Mouse (Mus musculus) heart, adult 8-10 months (tissue): ENCODE data around the gene Bphl. TPM values are rescaled to one million over a fixed set of nuclear protein-coding genes. Genes with fewer than 3 reads are reported as not detected.
A peak's percentile ranks its signal among the peaks of the same experiment; 100 is the strongest.
"Not testable (repeated sequence)": the region's sequence is repeated elsewhere in the genome, so short reads cannot be mapped to it uniquely, and the experiment has no call there.

ENCODE experiments used
- DNase-seq: peaks from one replicate; pipeline ENCODE4 v3.0.0; 2022; ENCODE audit warnings: low spot score
- total RNA-seq, 4 experiments: library from RNA; stranded (reverse); gene quantifications; 2 replicates each; pipeline ENCODE4 v1.2.4; 2022

The Bphl gene
- total RNA-seq, 4 experiments from 2014 or later = 39.1 to 47.7 (median 43.9) TPM

DNA sequence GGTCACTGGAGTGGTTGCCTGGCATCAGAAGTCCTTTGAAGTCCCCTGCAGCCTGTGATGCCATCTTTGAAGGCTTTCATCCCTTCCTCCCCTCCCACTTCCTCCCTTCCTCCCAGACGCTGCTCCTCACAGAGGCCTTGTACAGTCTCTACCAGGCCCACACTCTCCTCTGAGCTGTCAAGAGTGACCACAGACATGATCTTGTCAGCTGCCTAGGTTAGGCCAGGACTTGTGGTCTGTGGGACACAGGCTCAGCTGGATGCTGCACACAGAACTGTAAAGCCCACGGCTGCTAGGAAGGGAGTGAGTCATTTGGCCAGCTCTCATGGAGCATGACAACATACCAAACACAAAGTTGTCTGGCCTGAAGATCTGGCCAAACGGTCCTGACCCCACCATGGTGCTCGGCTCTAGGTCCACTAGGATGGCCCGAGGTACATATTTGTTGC, 50.8 kb downstream of the Bphl start:
- not testable (repeated sequence) for DNase-seq

DNA sequence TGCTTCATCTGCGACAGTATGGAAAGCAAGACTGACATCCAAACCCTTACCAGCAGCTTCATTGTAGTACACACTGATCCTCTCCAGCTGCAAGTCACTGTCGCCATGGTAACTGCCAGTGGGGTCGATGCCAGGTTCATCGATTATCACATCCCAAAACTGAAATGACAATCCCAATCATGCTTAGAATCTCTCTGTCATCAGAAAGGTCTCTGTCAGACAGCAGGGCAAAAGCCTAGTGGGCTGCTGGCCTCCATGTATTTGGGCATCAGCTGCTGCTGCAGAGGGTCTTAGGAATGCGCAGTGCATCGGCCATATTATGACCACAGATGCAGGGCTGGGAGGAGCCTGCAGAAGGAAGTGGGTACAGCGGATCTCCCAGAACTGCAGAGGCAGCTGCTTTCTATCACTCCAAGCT, 51.5 kb downstream of the Bphl start:
- DNase-seq = no peak

DNA sequence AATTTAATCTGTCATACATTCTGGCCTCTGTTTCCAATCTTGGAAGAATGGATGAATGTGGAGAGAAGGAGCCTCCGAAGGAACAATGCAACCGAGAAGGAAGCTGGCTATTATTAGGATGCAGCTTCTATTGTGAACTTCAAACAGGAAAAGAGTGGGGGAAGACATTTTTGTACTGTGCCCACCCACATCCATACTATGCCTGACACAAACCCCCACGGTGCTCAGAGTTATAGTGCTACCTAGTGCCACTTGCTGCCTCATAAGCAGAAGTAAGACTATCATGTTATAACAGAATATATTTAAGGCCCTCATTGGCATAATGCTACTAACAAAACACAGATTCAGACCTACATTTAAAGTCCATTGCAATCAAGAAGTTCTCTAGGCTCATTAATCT, 52.0 kb downstream of the Bphl start:
- DNase-seq = no peak

DNA sequence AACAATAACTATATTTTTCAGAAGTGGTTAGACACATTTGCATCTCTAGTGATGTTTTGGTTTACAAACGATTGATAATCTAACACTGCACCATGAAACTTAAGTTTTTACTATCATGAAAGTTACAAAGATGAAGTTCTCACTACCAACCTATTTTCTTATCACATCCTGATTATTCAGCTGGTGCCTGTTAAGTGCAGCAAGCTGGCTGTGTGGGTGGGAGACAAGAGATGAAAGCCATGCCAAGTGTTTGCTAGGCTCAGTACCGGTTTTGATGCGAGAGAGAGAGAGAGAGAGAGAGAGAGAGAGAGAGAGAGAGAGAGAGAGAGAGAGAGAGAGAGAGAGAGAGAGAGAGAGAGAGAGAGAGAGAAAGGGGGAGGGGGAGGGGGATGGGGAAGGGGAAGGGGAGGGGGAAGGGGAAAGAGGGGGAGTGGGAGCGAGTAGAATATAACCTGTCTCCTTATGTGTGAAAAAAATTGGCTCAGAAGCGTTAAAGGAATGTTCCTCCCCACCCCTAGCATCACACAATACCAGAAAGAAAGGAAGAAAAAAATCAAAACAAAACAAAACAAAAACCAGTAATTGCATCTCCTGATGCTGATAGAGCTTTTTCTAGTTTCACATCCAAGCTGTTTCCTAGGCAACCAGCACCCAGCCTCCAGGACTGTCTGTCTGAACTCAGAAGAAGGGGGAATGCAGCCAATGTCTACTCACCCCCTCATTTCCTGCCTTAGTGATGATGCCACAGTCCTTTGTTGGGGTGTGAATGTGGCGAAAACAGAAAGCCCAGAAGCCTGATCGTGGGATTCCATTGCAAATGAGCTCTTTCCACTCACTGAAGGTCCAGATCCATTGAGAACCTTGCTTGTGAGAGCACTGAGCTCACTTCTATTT, 58.4 kb downstream of the Bphl start:
- peak; percentile 69 for DNase-seq

DNA sequence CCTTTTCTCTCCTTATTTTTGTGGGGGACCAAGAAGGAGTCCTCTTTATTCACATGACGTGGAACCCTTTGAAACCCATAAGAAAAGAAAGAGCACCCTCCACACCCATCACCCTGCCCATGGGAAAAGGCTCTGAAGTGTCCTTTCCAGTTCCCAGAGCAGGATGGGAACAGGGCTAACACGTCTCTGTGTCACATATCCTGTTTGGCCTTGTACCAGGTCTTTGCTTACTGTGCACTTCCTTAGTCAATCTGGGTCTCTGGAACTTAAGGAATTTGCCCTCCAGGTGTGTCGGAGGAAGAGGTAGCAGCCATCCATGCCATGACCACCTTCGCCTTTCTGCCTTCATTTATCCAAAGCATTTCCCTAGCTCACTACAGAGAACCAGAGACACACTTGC, 59.1 kb downstream of the Bphl start:
- DNase-seq = peak; percentile 76

DNA sequence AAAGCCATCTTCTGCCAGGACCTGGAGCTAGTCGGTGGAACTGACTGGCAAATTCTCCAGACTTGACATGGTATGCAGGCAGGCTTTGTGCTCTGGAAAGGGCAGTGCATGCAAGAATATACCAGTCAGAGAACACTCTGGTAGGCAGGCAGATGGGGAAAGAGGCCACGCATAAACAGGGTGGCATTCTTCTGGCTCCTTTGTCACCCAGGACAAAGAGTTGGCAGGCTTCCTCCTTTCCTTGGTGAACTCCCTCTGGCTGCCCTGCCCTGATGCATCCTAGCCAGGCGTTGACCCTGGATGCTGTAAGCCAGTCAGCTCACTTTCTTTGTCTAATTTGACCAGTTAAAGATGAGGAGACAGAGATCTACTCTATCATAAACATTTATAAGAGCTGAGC, 59.7 kb downstream of the Bphl start:
- DNase-seq = no peak

DNA sequence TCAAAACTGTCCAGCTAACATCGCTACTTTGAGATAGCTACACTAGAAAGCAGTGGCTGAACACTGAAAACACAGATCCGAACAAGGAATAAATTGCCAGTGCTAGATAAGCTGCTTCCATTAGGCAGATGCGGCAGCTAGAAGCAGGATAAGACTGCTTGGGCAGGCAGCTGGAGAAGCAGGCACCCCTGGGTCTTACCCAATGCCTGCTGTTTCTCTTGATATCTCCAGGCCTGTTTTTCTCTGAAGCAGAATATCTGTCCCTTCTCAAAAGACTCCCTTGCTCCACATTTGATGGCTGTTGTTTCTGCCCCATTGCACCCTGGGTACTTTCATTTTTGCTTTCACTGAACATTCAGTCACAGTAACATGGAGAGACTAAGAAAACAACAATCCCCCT, 63.3 kb downstream of the Bphl start:
- no peak for DNase-seq

DNA sequence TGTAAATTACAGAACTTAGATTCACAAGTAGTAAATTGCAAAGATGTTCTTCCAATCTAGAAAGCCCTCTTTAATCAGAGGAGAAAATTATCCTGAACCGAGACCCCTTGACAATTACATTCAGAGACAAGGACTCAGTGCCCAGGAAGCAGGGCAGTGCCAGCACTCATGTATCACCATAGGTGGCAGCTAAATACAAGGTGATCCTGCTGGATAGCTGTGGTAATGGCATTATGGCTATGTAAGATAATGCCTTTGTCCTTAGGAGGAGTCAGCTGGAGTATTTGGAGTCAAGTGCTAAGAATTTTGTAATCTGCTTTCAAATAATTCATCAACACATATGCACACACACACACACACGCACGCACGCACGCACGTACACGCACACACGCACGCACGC, 63.9 kb downstream of the Bphl start:
- no peak for DNase-seq

DNA sequence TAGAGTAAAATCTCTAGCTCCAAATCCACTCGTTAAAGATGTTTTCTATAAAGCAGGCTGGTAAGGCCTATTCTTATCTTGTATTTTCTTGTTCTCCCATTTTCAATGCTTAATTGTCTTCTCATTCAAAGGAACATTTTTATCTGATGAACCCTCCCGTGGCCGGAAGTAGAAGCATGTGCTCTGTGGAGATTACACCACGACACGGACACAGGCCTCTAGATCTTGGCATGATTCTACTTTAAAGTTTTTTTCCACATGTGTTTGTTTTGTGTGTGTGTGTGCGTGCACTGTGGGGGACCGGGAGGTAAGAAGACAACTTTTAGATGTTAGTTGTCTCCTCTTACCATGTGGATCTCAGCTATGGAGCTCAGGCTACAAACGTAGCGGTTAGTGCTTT, 64.5 kb downstream of the Bphl start:
- DNase-seq = peak; percentile 57

DNA sequence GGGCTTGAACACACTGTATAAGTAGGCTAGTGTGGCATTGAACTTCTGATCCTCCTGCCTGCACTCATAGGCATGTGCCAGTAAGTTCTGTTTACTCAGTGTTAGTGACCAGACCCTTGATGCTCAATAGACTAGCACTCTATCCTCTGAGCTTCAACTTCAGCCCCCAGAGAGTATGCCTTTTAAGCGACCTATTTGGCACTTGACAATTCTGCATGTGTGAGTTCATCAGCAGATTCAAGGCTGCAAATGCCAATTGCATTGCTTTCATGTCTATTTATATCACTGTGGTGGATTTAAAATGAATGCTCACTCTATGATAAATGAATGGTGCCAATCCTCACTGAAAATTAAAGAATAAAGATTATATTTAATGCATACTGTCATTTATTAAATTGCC, 68.0 kb downstream of the Bphl start:
- peak; percentile 53 for DNase-seq

DNA sequence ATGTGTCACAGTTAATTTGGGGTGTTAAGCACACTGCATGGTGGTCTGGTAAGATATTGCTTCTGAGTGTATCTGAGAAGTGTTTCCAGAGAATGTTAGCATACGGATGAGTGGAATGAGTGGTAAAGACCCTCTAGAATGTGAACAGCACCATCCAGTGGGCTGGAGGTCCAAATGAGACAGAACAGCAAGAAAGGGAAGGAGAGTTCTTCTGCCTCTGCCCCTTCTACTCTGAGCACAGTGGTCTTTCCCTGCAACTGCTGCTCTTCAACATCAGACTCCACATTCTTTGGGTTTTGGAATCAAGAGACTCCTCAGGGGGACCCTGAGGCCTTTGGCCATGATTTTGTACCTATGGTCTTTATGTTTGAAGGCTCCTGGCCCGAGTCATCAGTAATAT, 68.9 kb downstream of the Bphl start:
- DNase-seq = no peak

DNA sequence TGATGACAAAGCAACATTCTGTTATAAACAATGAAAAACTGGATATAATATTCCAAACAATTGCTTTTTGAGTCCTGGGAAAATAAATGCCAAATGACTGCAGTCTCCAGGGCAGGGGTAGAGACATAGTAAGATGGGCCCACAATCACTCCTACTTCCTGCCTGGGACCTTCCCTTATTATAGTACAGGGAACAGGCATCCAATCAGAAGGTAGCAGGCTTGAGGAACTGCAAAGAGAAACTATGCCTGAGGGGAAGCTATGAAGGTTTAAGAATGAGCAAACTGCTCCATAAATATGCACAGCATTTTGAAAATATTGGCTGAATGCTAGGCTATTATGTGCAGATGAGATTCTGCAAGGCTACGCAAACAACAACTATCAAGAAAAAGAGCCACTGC, 69.6 kb downstream of the Bphl start:
- DNase-seq = no peak

DNA sequence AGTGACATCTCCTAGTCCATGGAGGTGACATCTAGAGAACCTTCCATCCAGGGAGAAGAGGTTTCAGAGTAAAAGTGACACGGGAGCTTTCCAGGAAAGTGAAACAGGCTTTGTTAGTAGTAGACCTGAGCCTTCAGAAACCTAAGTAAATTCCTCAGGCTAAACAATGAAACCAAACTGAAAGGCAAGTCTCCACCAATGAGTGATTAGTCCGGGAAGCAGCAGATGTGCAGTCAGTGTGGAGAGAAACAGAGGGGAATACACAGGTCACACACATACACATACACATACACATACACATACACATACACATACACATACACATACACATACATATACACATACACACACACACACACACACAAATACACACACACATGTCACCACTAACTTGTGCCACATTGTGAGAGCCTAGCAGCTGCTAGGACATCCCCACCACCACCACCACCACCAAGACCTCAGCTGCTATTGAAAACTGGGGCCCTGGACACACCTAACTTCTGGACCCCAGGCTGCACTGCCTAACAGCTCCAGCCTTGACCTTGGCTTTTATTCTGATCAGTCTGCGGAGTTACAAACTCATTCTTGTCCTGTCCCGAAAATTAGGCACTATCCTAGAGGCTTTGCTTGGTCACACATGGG, 71.8 kb downstream of the Bphl start:
- DNase-seq = no peak

DNA sequence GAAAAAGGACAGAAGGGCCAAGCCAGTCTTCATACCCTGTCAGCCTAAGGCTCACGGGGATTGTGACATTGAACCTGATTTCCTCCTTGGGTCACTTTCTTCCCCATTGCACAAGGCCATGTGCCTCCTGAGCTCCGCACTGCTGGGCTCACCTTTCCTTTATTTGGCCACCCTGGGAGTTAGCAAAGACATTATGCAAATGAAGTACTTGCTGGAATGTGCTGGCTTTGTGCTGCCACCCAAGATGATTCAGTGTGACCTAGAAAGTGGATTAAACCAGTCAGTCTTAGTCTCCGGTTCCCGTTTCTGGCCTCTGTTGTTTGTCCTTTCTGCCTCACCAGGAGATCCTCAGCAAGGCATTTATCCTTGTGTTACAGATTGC, 72.3 kb downstream of the Bphl start:
- no peak for DNase-seq

DNA sequence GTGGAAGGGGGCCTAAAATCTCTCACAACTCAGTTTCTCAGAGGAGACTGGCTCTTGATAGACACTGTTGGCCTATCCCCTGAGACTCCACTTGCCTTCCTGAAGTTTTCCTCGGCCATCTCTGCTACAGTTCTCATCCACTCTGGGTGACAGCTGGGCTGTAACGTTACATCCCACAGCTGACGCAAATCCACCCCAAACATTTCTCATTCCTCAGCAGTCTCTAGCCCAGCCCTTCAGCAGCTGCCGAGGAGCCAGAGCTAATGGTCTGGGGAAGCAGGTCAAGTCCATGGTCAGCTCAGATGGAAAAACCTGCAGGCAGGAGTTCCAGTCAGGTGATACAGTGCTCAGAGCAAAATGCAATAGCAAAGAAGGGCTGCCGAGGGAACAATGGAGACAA, 73.6 kb downstream of the Bphl start:
- no peak for DNase-seq

DNA sequence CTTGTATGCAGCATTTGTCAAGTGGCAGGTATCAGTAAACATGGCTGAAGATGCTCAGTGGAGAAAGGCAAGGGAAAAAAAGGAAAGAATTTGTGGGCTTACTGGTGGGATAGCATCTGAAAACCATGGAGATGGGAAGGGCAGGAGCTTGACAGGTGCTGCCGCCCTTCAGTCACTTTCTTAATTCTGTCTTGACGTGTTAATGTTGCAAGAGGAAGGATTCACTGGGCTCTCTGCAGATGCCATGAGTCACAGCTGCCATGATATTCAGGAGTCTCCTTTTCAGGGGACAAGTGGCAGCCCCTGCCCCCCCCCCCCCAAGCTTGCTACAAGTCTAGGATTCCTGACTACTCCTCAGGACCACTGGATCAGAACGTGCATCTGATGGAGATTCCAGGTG, 74.5 kb downstream of the Bphl start:
- DNase-seq = no peak

DNA sequence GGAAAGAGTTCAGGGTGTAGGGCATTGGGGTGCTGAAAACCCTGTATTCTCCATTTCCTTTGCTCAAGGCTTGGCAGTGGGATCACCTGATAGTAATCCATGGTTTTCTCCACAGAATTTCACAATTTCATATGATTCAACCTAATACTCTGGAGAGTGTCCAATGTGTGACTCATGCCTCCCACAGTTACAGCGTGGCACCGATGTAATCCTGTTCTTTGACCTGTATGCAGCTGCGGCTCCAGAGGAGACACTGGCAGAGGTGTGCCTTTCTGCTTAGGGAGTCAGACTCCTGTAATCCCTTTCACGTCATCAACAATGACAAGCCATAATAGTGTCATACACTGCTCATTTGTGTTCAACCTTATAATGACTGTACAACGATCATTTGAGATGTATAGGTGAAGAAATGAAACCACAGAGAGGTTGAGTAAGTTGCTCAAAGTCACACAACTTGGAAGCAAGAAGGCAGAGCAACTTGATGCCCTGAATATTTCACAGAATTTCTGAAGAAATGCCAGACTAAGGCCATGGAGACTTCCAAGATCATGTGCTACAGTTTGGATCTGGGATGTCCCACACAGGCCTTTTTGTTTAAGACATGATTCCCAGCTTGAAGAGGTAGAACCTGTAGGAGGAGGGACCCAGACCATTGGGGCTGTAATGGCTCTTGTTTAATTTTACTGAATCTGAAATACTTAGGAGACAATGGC, 75.1 kb downstream of the Bphl start:
- no peak for DNase-seq

DNA sequence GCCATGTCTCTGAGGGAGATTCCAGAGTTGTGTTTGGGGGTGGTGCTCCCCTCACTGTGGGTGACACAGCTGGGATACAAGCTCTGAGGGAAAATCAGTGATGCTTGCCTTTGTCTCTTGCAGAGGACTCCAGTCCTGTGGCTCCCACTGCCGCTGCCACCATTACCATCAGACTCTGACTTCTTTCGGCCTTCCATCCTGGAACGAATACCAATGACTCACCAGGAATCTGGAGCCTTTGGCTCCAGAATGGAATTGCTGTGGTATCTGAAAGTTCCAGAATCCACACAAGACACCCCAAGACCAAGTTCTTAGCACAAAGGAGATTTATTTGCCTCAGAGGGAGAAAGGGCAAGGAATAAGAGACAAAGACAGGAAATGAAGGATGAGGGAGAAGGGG, 75.7 kb downstream of the Bphl start:
- no peak for DNase-seq

DNA sequence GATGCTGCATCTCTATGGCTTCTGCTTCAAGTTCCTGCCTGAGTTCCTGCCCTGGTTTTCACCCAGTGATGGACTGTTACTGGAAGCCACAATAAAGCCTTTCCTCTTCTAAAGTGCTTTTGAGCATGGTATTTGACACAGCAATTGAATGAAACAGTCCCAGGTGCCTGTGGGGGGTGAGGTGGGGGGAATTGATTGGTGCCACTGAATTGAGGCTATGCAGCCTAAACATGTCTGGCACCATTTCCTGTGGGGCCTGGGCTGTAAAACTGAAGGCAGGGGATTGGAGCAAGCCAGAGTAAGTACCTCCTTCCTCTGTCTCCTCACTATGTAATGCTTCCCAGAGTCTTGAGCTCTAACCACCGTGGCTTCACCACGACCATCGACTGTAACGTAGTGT, 77.3 kb downstream of the Bphl start:
- DNase-seq = no peak

DNA sequence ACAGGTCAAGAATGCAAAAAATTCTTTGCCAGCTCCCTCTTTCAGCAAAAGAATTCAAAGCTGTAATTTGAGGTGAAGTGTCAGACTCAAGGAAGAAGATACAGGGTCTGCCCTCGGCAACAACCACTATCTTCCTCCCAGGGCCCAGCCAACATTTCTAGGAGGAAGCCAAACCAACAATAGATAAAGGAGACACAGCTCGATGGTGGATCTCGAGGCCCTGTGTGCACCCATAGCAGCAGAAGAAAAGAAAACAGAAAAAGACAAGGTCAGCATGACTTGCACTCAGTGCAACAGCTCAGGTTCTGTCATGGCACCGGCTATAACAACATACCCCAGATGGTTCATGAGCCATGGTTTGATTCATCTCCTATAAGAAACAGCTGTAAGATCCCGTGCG, 79.1 kb downstream of the Bphl start:
- DNase-seq = no peak

DNA sequence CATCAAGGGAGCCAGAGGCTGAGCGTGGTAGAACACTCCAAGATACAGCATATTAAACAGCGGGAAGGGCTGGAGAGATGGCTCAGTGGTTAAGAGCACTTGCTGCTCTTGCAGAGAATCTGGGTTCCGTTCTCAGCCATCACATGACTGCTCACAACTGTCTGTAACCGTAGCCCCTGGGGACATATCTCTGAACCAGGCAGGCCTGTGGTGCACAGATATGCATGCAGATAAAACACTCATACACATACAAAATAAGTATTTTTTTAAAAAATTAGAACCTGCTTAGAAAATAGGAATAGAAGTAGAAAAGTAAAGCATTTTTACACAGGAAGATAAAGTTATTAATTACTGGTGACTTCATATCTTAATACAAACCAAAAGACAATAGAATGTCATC, 81.4 kb downstream of the Bphl start:
- no peak for DNase-seq

DNA sequence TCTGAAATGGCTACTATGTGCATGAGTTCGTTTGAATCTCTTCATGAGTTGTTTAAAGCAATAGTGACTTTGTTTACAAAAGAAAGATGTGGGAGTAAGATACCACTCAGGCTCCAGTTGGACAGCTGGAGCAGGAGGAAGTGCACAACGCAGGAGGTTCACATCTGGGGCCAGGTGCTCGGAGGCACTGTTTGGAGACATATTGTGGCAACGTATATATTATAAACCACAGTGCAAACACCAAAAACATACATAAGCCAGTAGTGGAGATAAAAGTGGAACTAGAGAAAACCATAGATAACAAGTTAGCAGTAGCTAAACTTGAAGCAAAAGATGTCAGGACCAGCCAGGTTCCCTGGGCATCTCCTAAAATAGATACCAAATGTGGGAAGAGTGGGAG, 82.0 kb downstream of the Bphl start:
- no peak for DNase-seq

DNA sequence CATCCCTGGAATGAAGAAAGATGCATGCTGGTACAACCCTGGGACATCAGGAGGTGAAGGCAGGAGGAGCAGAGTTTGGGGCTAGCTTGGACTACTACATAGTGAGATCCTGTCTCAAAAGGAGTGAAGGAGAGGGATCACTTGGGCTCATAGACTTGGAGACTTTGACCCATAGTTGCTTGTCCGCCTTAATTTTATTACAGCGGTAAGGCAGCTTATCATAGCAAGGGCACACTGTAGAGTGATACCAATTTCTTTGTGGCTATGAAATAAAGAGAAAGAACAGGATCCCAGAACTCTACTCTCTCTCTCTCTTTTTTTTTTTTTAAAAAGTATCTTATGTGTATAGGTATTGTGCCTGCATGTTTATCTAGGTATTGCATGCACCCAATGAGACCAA, 83.1 kb downstream of the Bphl start:
- DNase-seq = no peak
